Mouse (Mus musculus) intestine, embryonic 16.5 days (tissue): ENCODE data around the gene Sys1. TPM values are rescaled to one million over a fixed set of nuclear protein-coding genes. Genes with fewer than 3 reads are reported as not detected.

Source experiments
- ATAC-seq: fragments of 200-750 bp; cut with Nextera tagmentation; 2 replicates; pipeline ENCODE4 v1.8.0; 2017; ENCODE audit warnings: moderate TSS enrichment, moderate library complexity
- H3K27ac ChIP-seq: fragments of 300-500 bp; sonication (generic); 2 replicates; pipeline ENCODE4 v1.5.1; 2014; ENCODE audit warnings: mild to moderate bottlenecking, low read length
- H3K27me3 ChIP-seq: fragments of 300-500 bp; sonication (generic); replicated peaks from 2 replicates; pipeline ENCODE4 v1.6.1; 2014; ENCODE audit warnings: low read length, control low read depth, mixed read lengths; ENCODE audit not compliant: control insufficient read depth, insufficient read depth
- H3K36me3 ChIP-seq: fragments of 300-500 bp; sonication (generic); 2 replicates; pipeline ENCODE4 v1.6.1; 2014; ENCODE audit warnings: low read length, control low read depth; ENCODE audit not compliant: control insufficient read depth, insufficient read depth
- H3K4me1 ChIP-seq: fragments of 300-500 bp; sonication (generic); 2 replicates; pipeline ENCODE4 v1.6.1; 2014; ENCODE audit warnings: low read length, control low read depth, mixed read lengths; ENCODE audit not compliant: control insufficient read depth, insufficient read depth
- H3K4me2 ChIP-seq: fragments of 300-500 bp; sonication (generic); 2 replicates; pipeline ENCODE4 v1.6.1; 2014; ENCODE audit warnings: low read depth, low read length, control low read depth
- H3K4me3 ChIP-seq: fragments of 300-500 bp; sonication (generic); 2 replicates; pipeline ENCODE4 v1.5.1; 2014; ENCODE audit warnings: mild to moderate bottlenecking, low read length
- H3K9ac ChIP-seq: fragments of 300-500 bp; sonication (generic); 2 replicates; pipeline ENCODE4 v1.6.1; 2014; ENCODE audit warnings: low read depth, low read length
- H3K9me3 ChIP-seq: fragments of 300-500 bp; sonication (generic); 2 replicates; pipeline ENCODE4 v1.6.1; 2016; ENCODE audit warnings: low read length, control low read depth; ENCODE audit not compliant: control insufficient read depth
- WGBS: fragments of 180-500 bp; shearing (Covaris S2); extraction: QIAGEN DNeasy Blood & Tissue Kit; methylation state at CpG from one replicate; pipeline ENCODE4 v1.1.7; 2014; 5-methylcytosine and 5-hydroxymethylcytosine counted together
- polyA plus RNA-seq: library from polyadenylated mRNA; unstranded; fragments of >200 nt; fragmentation: Nextera tagmentation; extraction: Ambion mirVana; gene quantifications from 2 replicates; pipeline ENCODE4 v1.2.1, GENCODE M21; 2015

The Sys1 gene
- polyA plus RNA-seq, 1 experiment from 2014 or later = 56.4 TPM

- H3K27me3 ChIP-seq = no peaks in the 10 kb centered on the region
- H3K36me3 ChIP-seq = no peaks in the 10 kb centered on the region
- no peaks in the 10 kb centered on the region for H3K9me3 ChIP-seq
- no peak overlapping the region for H3K4me3 ChIP-seq
- ATAC-seq = no peak
- no peak overlapping the region for H3K27ac ChIP-seq
- peaks cover 12% of the 10 kb centered on the region for H3K4me1 ChIP-seq
- H3K9ac ChIP-seq = no peak overlapping the region
- no peak overlapping the region for H3K4me2 ChIP-seq
- 86% methylated on average over 3 of the region's 3 CpGs for WGBS
These were observed 11.2 kb upstream of the Sys1 start for GRCm38 (mm10) chr2:164445399-164446085.

GRCm38 (mm10) chr2:164446086-164446469 is 10.7 kb upstream of the Sys1 start:
- H3K36me3 ChIP-seq = no peaks in the 10 kb centered on the region
- H3K4me1 ChIP-seq = peaks cover 11% of the 10 kb centered on the region
- H3K27me3 ChIP-seq = no peaks in the 10 kb centered on the region
- H3K9me3 ChIP-seq = no peaks in the 10 kb centered on the region
- WGBS = 74% methylated on average over 3 of the region's 3 CpGs
- no peak overlapping the region for H3K9ac ChIP-seq
- no peak overlapping the region for H3K4me3 ChIP-seq
- no peak for ATAC-seq
- no peak overlapping the region for H3K4me2 ChIP-seq
- no peak overlapping the region for H3K27ac ChIP-seq

- ATAC-seq = no peak
- H3K4me3 ChIP-seq = no peak overlapping the region
- 100% methylated on average over 1 of the region's 1 CpGs for WGBS
These were observed 8.6 kb upstream of the Sys1 start for GRCm38 (mm10) chr2:164448140-164448539.

GRCm38 (mm10) chr2:164448921-164449320 is 7.8 kb upstream of the Sys1 start:
- WGBS = 56% methylated on average over 5 of the region's 5 CpGs
- no peaks in the 10 kb centered on the region for H3K9me3 ChIP-seq
- ATAC-seq = 0 out of 2 replicates have a peak, but pooled peaks have one; percentile 13
- no peaks in the 10 kb centered on the region for H3K27me3 ChIP-seq
- H3K9ac ChIP-seq = no peak overlapping the region
- no peak overlapping the region for H3K4me3 ChIP-seq
- H3K36me3 ChIP-seq = no peaks in the 10 kb centered on the region
- H3K4me2 ChIP-seq = no peak overlapping the region
- H3K4me1 ChIP-seq = peaks cover 16% of the 10 kb centered on the region
- no peak overlapping the region for H3K27ac ChIP-seq

More at GRCm38 (mm10) chr2:164448140-164448539, 8.6 kb upstream of the Sys1 start:
- no peak overlapping the region for H3K9ac ChIP-seq
- no peaks in the 10 kb centered on the region for H3K27me3 ChIP-seq
- no peaks in the 10 kb centered on the region for H3K36me3 ChIP-seq
- peaks cover 15% of the 10 kb centered on the region for H3K4me1 ChIP-seq
- no peak overlapping the region for H3K27ac ChIP-seq
- H3K4me2 ChIP-seq = no peak overlapping the region
- H3K9me3 ChIP-seq = no peaks in the 10 kb centered on the region

GRCm38 (mm10) chr2:164449341-164450042 is 7.3 kb upstream of the Sys1 start:
- Histone ChIP-seq H3K36me3 (no peaks in the 10 kb centered on the region), H3K4me2 (no peak overlapping the region), H3K27me3 (no peaks in the 10 kb centered on the region), H3K9me3 (no peaks in the 10 kb centered on the region), H3K9ac (no peak overlapping the region), H3K27ac (no peak overlapping the region), H3K4me3 (no peak overlapping the region), H3K4me1 (peaks cover 21% of the 10 kb centered on the region)
- ATAC-seq = peak; percentile 54
- WGBS = 66% methylated on average over 14 of the region's 14 CpGs

- no peaks in the 10 kb centered on the region for H3K27me3 ChIP-seq
- H3K9ac ChIP-seq = no peak overlapping the region
- ATAC-seq = no peak
- H3K9me3 ChIP-seq = no peaks in the 10 kb centered on the region
- H3K4me2 ChIP-seq = no peak overlapping the region
- no peak overlapping the region for H3K27ac ChIP-seq
- no peak overlapping the region for H3K4me3 ChIP-seq
- 51% methylated on average over 13 of the region's 13 CpGs for WGBS
- no peaks in the 10 kb centered on the region for H3K36me3 ChIP-seq
- peaks cover 43% of the 10 kb centered on the region for H3K4me1 ChIP-seq
These were observed 4.6 kb upstream of the Sys1 start for GRCm38 (mm10) chr2:164452000-164452676.

- 73% methylated on average over 14 of the region's 14 CpGs for WGBS
These were observed 3.6 kb upstream of the Sys1 start for GRCm38 (mm10) chr2:164453047-164453757.

GRCm38 (mm10) chr2:164453887-164454500 is 2.8 kb upstream of the Sys1 start:
- H3K36me3 ChIP-seq = no peaks in the 10 kb centered on the region
- no peak for ATAC-seq
- H3K4me2 ChIP-seq = no peak overlapping the region
- H3K4me1 ChIP-seq = peaks cover 42% of the 10 kb centered on the region
- no peak overlapping the region for H3K4me3 ChIP-seq
- no peaks in the 10 kb centered on the region for H3K9me3 ChIP-seq
- no peaks in the 10 kb centered on the region for H3K27me3 ChIP-seq
- 67% methylated on average over 7 of the region's 7 CpGs for WGBS
- no peak overlapping the region for H3K9ac ChIP-seq
- H3K27ac ChIP-seq = no peak overlapping the region

More at GRCm38 (mm10) chr2:164453047-164453757, 3.6 kb upstream of the Sys1 start:
- peaks cover 43% of the 10 kb centered on the region for H3K4me1 ChIP-seq
- no peaks in the 10 kb centered on the region for H3K27me3 ChIP-seq
- no peaks in the 10 kb centered on the region for H3K9me3 ChIP-seq
- no peaks in the 10 kb centered on the region for H3K36me3 ChIP-seq
- H3K27ac ChIP-seq = no peak overlapping the region
- H3K9ac ChIP-seq = no peak overlapping the region
- H3K4me3 ChIP-seq = no peak overlapping the region
- ATAC-seq = no peak
- H3K4me2 ChIP-seq = no peak overlapping the region
